Mouse (Mus musculus) macrophage (primary cell): ENCODE data around the gene Sar1a. TPM values are rescaled to one million over a fixed set of nuclear protein-coding genes. Genes with fewer than 3 reads are reported as not detected.

Experiments used
- H3K27ac ChIP-seq: fragments of 350-480 bp; formaldehyde crosslinking; 2 replicates; pipeline ENCODE4 v1.9.0; 2021
- H3K36me3 ChIP-seq: fragments of 350-480 bp; formaldehyde crosslinking; 2 replicates; pipeline ENCODE4 v1.9.0; 2021; ENCODE audit errors: inconsistent target
- H3K4me3 ChIP-seq: fragments of 350-480 bp; formaldehyde crosslinking; 2 replicates; pipeline ENCODE4 v1.9.0; 2021; ENCODE audit errors: inconsistent target
- H3K79me2 ChIP-seq: fragments of 350-480 bp; formaldehyde crosslinking; 2 replicates; pipeline ENCODE4 v1.9.0; 2021; ENCODE audit errors: inconsistent target
- WGBS: methylation state at CpG from one replicate; pipeline ENCODE4 v1.1.7; 2026; ENCODE audit warnings: inconsistent platforms; ENCODE audit not compliant: missing documents; 5-methylcytosine and 5-hydroxymethylcytosine counted together
- polyA plus RNA-seq: library from polyadenylated mRNA; stranded (reverse); fragments of 250-400 nt; gene quantifications from 3 replicates; pipeline ENCODE4 v1.2.4, GENCODE M21; 2018; ENCODE audit warnings: inconsistent platforms

The Sar1a gene
- polyA plus RNA-seq, 1 experiment from 2014 or later, result 97.0 TPM

GRCm38 (mm10) chr10:61662391-61662988 is 17.6 kb upstream of the Sar1a start:
- Histone ChIP-seq H3K4me3 (no peak overlapping the region), H3K79me2 (no peaks in the 10 kb centered on the region), H3K36me3 (no peaks in the 10 kb centered on the region), H3K27ac (no peak overlapping the region)
- 92% methylated on average over 10 of the region's 10 CpGs for WGBS

- Histone ChIP-seq H3K79me2 (no peaks in the 10 kb centered on the region), H3K27ac (no peak overlapping the region), H3K36me3 (no peaks in the 10 kb centered on the region), H3K4me3 (no peak overlapping the region)
- whole genome bisulfite sequencing, result 92% methylated on average over 10 of the region's 10 CpGs
These were observed 15.0 kb upstream of the Sar1a start for GRCm38 (mm10) chr10:61665111-61665510.

- Histone ChIP-seq H3K79me2 (no peaks in the 10 kb centered on the region), H3K4me3 (no peak overlapping the region), H3K36me3 (no peaks in the 10 kb centered on the region), H3K27ac (no peak overlapping the region)
- WGBS, result 92% methylated on average over 3 of the region's 3 CpGs
These were observed 14.4 kb upstream of the Sar1a start for GRCm38 (mm10) chr10:61665651-61666050.

GRCm38 (mm10) chr10:61669289-61669688 is 10.8 kb upstream of the Sar1a start:
- no peak overlapping the region for H3K4me3 ChIP-seq
- WGBS, result 96% methylated on average over 7 of the region's 7 CpGs
- no peak overlapping the region for H3K27ac ChIP-seq
- no peaks in the 10 kb centered on the region for H3K36me3 ChIP-seq
- H3K79me2 ChIP-seq, result no peaks in the 10 kb centered on the region

- H3K79me2 ChIP-seq, result no peaks in the 10 kb centered on the region
- H3K36me3 ChIP-seq, result no peaks in the 10 kb centered on the region
- no peak overlapping the region for H3K27ac ChIP-seq
- no peak overlapping the region for H3K4me3 ChIP-seq
These were observed 10.2 kb upstream of the Sar1a start for GRCm38 (mm10) chr10:61669896-61670295.

- Histone ChIP-seq H3K27ac (no peak overlapping the region), H3K4me3 (no peak overlapping the region), H3K79me2 (no peaks in the 10 kb centered on the region), H3K36me3 (no peaks in the 10 kb centered on the region)
- 100% methylated on average over 3 of the region's 3 CpGs for WGBS
These were observed 9.3 kb upstream of the Sar1a start for GRCm38 (mm10) chr10:61670758-61671157.

- Histone ChIP-seq H3K4me3 (no peak overlapping the region), H3K79me2 (peaks cover 6% of the 10 kb centered on the region), H3K36me3 (no peaks in the 10 kb centered on the region), H3K27ac (no peak overlapping the region)
- WGBS, result 37% methylated on average over 3 of the region's 3 CpGs
These were observed 4.2 kb upstream of the Sar1a start for GRCm38 (mm10) chr10:61675935-61676334.

- H3K4me3 ChIP-seq, result peak overlapping the region; percentile 42
- no peaks in the 10 kb centered on the region for H3K36me3 ChIP-seq
- H3K27ac ChIP-seq, result peak overlapping the region; percentile 19
- WGBS, result 47% methylated on average over 9 of the region's 9 CpGs
- peaks cover 42% of the 10 kb centered on the region for H3K79me2 ChIP-seq
These were observed 554 bp upstream of the Sar1a start for GRCm38 (mm10) chr10:61679545-61679944.

GRCm38 (mm10) chr10:61689405-61689804 is 9.3 kb downstream of the Sar1a start:
- H3K27ac ChIP-seq, result no peak overlapping the region
- 77% methylated on average over 8 of the region's 8 CpGs for WGBS
- H3K79me2 ChIP-seq, result peaks cover 18% of the 10 kb centered on the region
- H3K4me3 ChIP-seq, result no peak overlapping the region
- peaks cover 62% of the 10 kb centered on the region for H3K36me3 ChIP-seq

GRCm38 (mm10) chr10:61693563-61693962 is 13.5 kb downstream of the Sar1a start:
- H3K36me3 ChIP-seq, result peaks cover 35% of the 10 kb centered on the region
- no peak overlapping the region for H3K4me3 ChIP-seq
- H3K79me2 ChIP-seq, result peaks cover 14% of the 10 kb centered on the region; the same call in 1 of the 2 replicates
- H3K27ac ChIP-seq, result no peak overlapping the region
- 100% methylated on average over 3 of the region's 4 CpGs for WGBS

GRCm38 (mm10) chr10:61694870-61695670 is 15.0 kb downstream of the Sar1a start, which contains the start of gene Tysnd1:
TSS of gene Tysnd1 (plus strand) at chr10:61695514.
- peak within 1 kb of the TSS; percentile 56 for H3K4me3 ChIP-seq
- peaks cover 14% of the 10 kb centered on the region; the same call in 1 of the 2 replicates for H3K79me2 ChIP-seq
- WGBS, result under 1% methylated on average over 42 of the region's 42 CpGs
- H3K36me3 ChIP-seq, result peaks cover 20% of the 10 kb centered on the region
- H3K27ac ChIP-seq, result peak within 1 kb of the TSS; percentile 58

- Histone ChIP-seq H3K27ac (no peak overlapping the region), H3K4me3 (peak overlapping the region; percentile 56)
These were observed 15.8 kb downstream of the Sar1a start for GRCm38 (mm10) chr10:61695703-61696559.

GRCm38 (mm10) chr10:61696560-61696823 is 16.4 kb downstream of the Sar1a start:
- Histone ChIP-seq H3K36me3 (peaks cover 7% of the 10 kb centered on the region), H3K79me2 (peaks cover 14% of the 10 kb centered on the region; the same call in 1 of the 2 replicates), H3K4me3 (peak overlapping the region; percentile 8; the same call in 1 of the 2 replicates), H3K27ac (no peak overlapping the region)
- 29% methylated on average over 8 of the region's 19 CpGs for WGBS

More at GRCm38 (mm10) chr10:61695703-61696559, 15.8 kb downstream of the Sar1a start:
- peaks cover 14% of the 10 kb centered on the region; the same call in 1 of the 2 replicates for H3K79me2 ChIP-seq
- peaks cover 11% of the 10 kb centered on the region for H3K36me3 ChIP-seq
- under 1% methylated on average over 110 of the region's 111 CpGs for WGBS

- 91% methylated on average over 2 of the region's 2 CpGs for WGBS
These were observed 16.9 kb downstream of the Sar1a start for GRCm38 (mm10) chr10:61697028-61697427.

More at GRCm38 (mm10) chr10:61697028-61697427, 16.9 kb downstream of the Sar1a start:
- peaks cover 14% of the 10 kb centered on the region; the same call in 1 of the 2 replicates for H3K79me2 ChIP-seq
- H3K36me3 ChIP-seq, result peaks cover 7% of the 10 kb centered on the region; the same call in 1 of the 2 replicates
- H3K4me3 ChIP-seq, result peak overlapping the region; percentile 8; the same call in 1 of the 2 replicates
- H3K27ac ChIP-seq, result no peak overlapping the region
